Mouse (Mus musculus): ENCODE results near the gene Pabpn1l.

GRCm38 (mm10) chr8:122624653-122625052 is 2.1 kb upstream of the Pabpn1l start:
- TF ChIP-seq POLR2A (IDR thresholded peaks at IDR 0.05; ENCODE audit: low read depth, low read length) (no peak), CTCF (IDR thresholded peaks at IDR 0.05; ENCODE audit: extremely low read depth, insufficient read depth, insufficient read length, insufficient replicate concordance) (no peak)

All from spleen, adult 2 months (tissue).